Mouse (Mus musculus) stomach, postnatal 0 days (tissue): ENCODE data around the gene Igsf9b.

ENCODE experiments used
- CTCF ChIP-seq: IDR thresholded peaks from 2 replicates; pipeline ENCODE4 v1.5.1; 2016; ENCODE audit warnings: antibody characterized with exemption, low read depth, mild to moderate bottlenecking, moderate library complexity
- EP300 ChIP-seq: optimal IDR thresholded peaks from 2 replicates; pipeline ENCODE3; 2016; ENCODE audit warnings: antibody characterized with exemption

DNA sequence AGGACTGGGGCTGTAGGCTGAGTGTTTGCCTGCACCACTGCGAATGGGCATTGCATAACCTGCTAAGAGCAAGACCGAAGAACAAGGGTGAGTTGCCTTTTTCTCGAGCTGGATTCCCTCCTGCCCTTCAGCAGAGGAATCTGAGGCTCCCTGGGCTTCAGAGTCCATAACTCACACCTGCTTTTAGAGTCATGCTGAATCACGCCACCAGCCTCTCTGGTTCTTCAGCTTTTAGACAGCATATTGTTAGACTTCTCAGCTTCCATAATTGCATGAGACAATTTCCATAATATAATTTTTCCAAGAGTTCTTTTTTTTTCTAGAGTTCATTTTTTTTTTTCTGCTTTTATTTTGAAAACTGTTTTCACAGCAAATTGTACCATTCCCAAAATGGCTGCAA, 4.6 kb upstream of the Igsf9b start:
- TF ChIP-seq CTCF (no peak), EP300 (no peak)
